Mouse (Mus musculus) lung, embryonic 16.5 days (tissue): ENCODE results near the gene Slc6a20a. TPM values are rescaled to one million over a fixed set of nuclear protein-coding genes. Genes with fewer than 3 reads are reported as not detected.
"Not testable (repeated sequence)": the region's sequence is repeated elsewhere in the genome, so short reads cannot be mapped to it uniquely, and the experiment has no call there.

ENCODE experiments used
- ATAC-seq: fragments of 200-750 bp; cut with Nextera tagmentation; 2 replicates; pipeline ENCODE4 v1.8.0; 2017; ENCODE audit warnings: low read depth, mild to moderate bottlenecking, moderate library complexity
- H3K27ac ChIP-seq: fragments of 300-500 bp; sonication (generic); 2 replicates; pipeline ENCODE4 v1.5.1; 2014; ENCODE audit warnings: mild to moderate bottlenecking, control low read depth, low read length
- H3K27me3 ChIP-seq: fragments of 300-500 bp; sonication (generic); 2 replicates; pipeline ENCODE4 v1.6.1; 2014; ENCODE audit warnings: low read depth, low read length, mixed read lengths; ENCODE audit not compliant: control insufficient read depth, insufficient read depth
- H3K36me3 ChIP-seq: fragments of 300-500 bp; sonication (generic); 2 replicates; pipeline ENCODE4 v1.6.1; 2014; ENCODE audit warnings: low read length; ENCODE audit not compliant: control insufficient read depth, insufficient read depth
- H3K4me1 ChIP-seq: fragments of 300-500 bp; sonication (generic); replicated peaks from 2 replicates; pipeline ENCODE4 v1.6.1; 2014; ENCODE audit warnings: low read length, mixed read lengths; ENCODE audit not compliant: control insufficient read depth, insufficient read depth
- H3K4me2 ChIP-seq: fragments of 300-500 bp; sonication (generic); 2 replicates; pipeline ENCODE4 v1.6.1; 2014; ENCODE audit warnings: low read depth, low read length, control low read depth
- H3K4me3 ChIP-seq: fragments of 300-500 bp; sonication (generic); 2 replicates; pipeline ENCODE4 v1.5.1; 2014; ENCODE audit warnings: mild to moderate bottlenecking, low read length, control low read depth
- H3K9ac ChIP-seq: fragments of 300-500 bp; sonication (generic); 2 replicates; pipeline ENCODE4 v1.6.1; 2014; ENCODE audit warnings: low read length, control low read depth
- H3K9me3 ChIP-seq: fragments of 300-500 bp; sonication (generic); 2 replicates; pipeline ENCODE4 v1.6.1; 2016; ENCODE audit warnings: low read length; ENCODE audit not compliant: control insufficient read depth
- WGBS: fragments of 180-500 bp; shearing (Covaris S2); extraction: QIAGEN DNeasy Blood & Tissue Kit; methylation state at CpG from one replicate; pipeline ENCODE4 v1.1.7; 2014; 5-methylcytosine and 5-hydroxymethylcytosine counted together
- polyA plus RNA-seq: library from polyadenylated mRNA; unstranded; fragments of >200 nt; fragmentation: Nextera tagmentation; extraction: Ambion mirVana; gene quantifications from 2 replicates; pipeline ENCODE4 v1.2.1, GENCODE M21; 2015

Gene Slc6a20a
- polyA plus RNA-seq, 1 experiment from 2014 or later, result 0.18 TPM

DNA sequence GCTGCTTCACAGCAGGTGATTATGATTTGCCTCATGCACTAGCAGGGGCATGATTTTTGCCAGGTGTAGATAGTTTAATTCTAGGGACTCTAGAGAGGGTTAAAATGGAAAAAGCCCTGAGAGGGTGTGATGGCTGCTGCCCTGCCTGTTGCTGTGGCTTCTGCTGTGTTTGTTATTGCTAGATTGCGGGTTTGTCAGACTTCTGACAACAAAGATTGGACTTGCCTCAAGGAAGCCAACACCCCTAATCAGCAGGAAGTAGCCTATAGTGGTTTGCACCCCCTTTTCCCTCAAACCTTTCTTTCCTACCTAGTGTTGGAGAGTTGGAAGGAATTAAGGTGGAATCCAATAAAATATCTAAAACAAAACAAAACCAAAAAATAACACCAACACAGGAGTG lies 9.5 kb upstream of the Slc6a20a start:
- H3K36me3 ChIP-seq, result no peaks in the 10 kb centered on the region
- H3K27ac ChIP-seq, result no peak overlapping the region
- H3K9ac ChIP-seq, result no peak overlapping the region
- H3K4me3 ChIP-seq, result no peak overlapping the region
- ATAC-seq, result no peak
- no peaks in the 10 kb centered on the region for H3K4me1 ChIP-seq
- no peak overlapping the region for H3K4me2 ChIP-seq
- no peaks in the 10 kb centered on the region for H3K9me3 ChIP-seq
- 63% methylated on average over 1 of the region's 1 CpGs for WGBS
- no peaks in the 10 kb centered on the region for H3K27me3 ChIP-seq

DNA sequence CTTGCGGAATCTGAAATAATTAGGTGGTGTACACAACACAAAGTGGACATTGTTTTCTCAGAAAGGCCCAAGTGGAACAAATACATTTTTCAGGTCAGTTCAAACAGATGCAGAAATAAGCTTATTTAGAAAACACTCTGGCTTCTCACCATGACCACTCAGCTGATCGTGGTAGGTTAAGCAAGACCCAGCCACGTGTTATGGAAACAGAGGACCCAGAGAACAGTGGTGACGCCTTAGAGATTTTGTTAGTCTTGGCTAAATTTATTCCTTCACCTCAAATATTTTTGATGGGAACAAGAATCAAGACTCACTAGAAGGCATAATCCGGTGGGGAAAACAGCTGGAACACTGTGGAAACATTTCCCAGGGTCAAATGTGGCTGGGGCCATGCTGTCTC lies 7.5 kb upstream of the Slc6a20a start:
- H3K27me3 ChIP-seq, result peaks cover 1% of the 10 kb centered on the region; the same call in 1 of the 2 replicates
- H3K9ac ChIP-seq, result no peak overlapping the region
- H3K4me3 ChIP-seq, result no peak overlapping the region
- H3K36me3 ChIP-seq, result no peaks in the 10 kb centered on the region
- ATAC-seq, result no peak
- H3K9me3 ChIP-seq, result no peaks in the 10 kb centered on the region
- no peak overlapping the region for H3K4me2 ChIP-seq
- H3K27ac ChIP-seq, result no peak overlapping the region
- WGBS, result 74% methylated on average over 5 of the region's 5 CpGs
- no peaks in the 10 kb centered on the region for H3K4me1 ChIP-seq

DNA sequence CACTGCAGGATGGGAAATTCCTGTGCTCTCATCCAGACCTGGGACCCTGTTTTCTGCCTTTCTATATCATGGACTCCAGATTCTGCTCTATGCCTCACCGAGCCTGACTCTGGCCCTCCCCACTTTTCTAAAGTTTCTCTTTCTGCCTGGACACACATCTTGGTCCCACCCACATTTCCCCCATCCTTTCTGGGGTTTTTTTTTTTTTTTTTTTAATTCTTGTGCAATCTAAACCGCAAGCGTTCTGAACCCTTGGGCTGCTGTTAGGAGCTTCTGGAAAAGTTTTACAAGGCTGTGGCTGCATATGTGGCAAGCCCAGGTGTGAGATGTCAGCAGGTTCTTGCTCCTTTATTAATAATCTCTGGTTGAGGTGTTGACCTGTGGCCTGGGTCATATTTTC lies 5.0 kb upstream of the Slc6a20a start:
- H3K9me3 ChIP-seq, result no peaks in the 10 kb centered on the region
- no peak overlapping the region for H3K27ac ChIP-seq
- ATAC-seq, result no peak
- H3K27me3 ChIP-seq, result peaks cover 20% of the 10 kb centered on the region
- H3K4me1 ChIP-seq, result peaks cover 1% of the 10 kb centered on the region; the same call in 1 of the 2 replicates
- WGBS, result 38% methylated on average over 3 of the region's 3 CpGs
- H3K4me3 ChIP-seq, result no peak overlapping the region
- H3K4me2 ChIP-seq, result no peak overlapping the region
- H3K9ac ChIP-seq, result no peak overlapping the region
- H3K36me3 ChIP-seq, result no peaks in the 10 kb centered on the region

DNA sequence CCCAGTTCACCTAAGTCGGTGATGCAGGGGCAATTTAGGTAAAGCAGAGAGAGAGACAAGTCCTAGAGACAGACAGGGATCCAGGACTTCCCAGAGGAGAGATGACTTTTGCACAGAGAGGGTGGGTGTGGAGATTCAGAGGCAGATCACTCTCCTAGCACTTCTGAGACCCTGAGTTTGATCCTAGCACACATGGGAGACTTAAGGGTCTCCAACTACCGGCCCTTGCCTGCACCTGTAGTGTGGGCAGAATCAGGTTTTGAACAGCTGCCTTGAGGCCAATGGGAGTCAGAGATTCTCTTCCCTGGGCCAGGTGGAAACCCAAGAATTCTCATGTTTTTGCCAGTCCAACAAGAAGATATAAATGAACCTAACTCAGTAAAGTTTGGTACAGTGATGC lies 513 bp upstream of the Slc6a20a start:
- peaks cover 5% of the 10 kb centered on the region; the same call in 1 of the 2 replicates for H3K4me1 ChIP-seq
- WGBS, result 22% methylated on average over 2 of the region's 2 CpGs
- H3K9me3 ChIP-seq, result no peaks in the 10 kb centered on the region
- H3K4me3 ChIP-seq, result no peak overlapping the region
- H3K27me3 ChIP-seq, result peaks cover 36% of the 10 kb centered on the region
- no peak overlapping the region for H3K27ac ChIP-seq
- no peak overlapping the region for H3K9ac ChIP-seq
- peak overlapping the region; percentile 67; the same call in 1 of the 2 replicates for H3K4me2 ChIP-seq
- H3K36me3 ChIP-seq, result no peaks in the 10 kb centered on the region
- no peak for ATAC-seq

DNA sequence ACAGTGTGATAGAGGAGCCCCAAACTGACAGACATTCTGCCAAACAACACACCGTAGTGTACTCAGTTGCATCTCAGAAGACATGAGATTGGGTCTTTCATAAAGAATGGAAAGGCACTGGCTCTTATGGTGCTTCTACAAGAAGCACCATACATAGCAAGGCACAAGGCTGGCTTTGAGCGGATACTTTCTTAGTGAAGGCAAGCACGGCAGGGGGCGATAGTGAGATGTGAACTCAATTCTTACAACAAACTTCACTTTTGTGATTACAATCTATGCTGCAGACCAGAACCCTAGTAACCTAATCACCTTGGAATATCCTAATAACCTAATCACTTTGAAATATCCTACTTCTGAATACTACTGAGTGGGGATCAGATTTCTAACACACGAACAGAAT lies 13.0 kb downstream of the Slc6a20a start:
- Histone ChIP-seq H3K4me3 (no peak overlapping the region), H3K4me1 (no peaks in the 10 kb centered on the region), H3K27me3 (no peaks in the 10 kb centered on the region), H3K36me3 (no peaks in the 10 kb centered on the region), H3K9me3 (no peaks in the 10 kb centered on the region), H3K27ac (no peak overlapping the region), H3K9ac (no peak overlapping the region), H3K4me2 (no peak overlapping the region)
- no peak for ATAC-seq
- WGBS, result 44% methylated on average over 5 of the region's 5 CpGs

DNA sequence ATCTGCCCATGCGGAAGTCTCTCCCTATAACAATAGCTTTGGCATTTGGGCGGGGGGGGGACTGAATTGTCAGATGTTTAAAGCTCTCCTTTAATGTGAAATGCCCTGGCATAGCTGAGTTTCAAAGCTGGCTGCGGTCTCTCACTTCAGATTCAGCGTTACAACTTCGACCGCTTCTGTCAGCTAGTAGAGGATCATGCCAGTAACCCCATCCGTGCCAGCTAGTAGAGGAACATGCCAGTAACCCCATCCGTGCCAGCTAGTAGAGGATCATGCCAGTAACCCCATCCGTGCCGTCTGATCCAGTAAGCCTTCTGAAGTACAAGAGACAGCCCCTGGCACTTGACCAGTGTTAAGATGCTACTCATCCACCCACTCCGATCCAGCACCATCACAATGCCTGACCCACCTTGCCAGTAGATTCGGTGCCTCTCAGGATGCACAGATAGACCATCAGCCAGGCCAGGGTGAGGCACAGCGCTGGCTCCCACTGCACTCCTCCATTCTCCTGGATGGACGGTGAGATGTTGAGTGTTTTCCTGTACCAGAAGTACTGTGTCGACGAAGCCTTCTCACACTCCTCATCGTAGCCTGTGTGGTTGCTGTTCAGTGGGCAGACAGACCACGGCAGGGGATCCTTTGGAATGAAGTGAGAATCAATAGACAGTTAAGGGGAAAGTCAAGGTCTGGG lies 18.6 kb downstream of the Slc6a20a start:
- not testable (repeated sequence) for H3K27ac ChIP-seq, H3K9me3 ChIP-seq, H3K4me3 ChIP-seq, H3K36me3 ChIP-seq, H3K4me2 ChIP-seq, ATAC-seq, H3K27me3 ChIP-seq, H3K4me1 ChIP-seq, H3K9ac ChIP-seq
- WGBS, result 76% methylated on average over 17 of the region's 18 CpGs

DNA sequence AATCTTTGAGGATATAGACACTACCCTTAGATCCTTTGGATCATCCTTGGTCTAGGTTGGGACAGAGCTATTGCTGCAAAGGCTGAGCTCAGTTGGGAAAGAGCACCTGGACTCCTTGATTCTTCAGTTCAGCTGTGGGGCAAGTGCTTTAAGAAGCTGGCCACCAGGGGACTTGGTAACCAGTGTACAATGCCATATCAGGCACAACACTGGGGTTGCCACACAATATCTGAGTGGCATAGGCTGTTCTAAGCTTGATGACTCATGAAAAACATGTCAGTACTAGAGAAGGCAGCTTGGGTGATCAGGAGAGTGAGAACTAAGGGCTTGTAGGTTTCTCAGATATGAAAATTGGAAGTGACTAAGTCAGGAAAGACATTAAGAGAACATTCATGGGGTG lies 19.7 kb downstream of the Slc6a20a start:
- Histone ChIP-seq H3K4me3 (no peak overlapping the region), H3K36me3 (no peaks in the 10 kb centered on the region), H3K9me3 (no peaks in the 10 kb centered on the region), H3K9ac (no peak overlapping the region), H3K27me3 (no peaks in the 10 kb centered on the region), H3K27ac (no peak overlapping the region), H3K4me2 (no peak overlapping the region), H3K4me1 (no peaks in the 10 kb centered on the region)
- no peak for ATAC-seq

DNA sequence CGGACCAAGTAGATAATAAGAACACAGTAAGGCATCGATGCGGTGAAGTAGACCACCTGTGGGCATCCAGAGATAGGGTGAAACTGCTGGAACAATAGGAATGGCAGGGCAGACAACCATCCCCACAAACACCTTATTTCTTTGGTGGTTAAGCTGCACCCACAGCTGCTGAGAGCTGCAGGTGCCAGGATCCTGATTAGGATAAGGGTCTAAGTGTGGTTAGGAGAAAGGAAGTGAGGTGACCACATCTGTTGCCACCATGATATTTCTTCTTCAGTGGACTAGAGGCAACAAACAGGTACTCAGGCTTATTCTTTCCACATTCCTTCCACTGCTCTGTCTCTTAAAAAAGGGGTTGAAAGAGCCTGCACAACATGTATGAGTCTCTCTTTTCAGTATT lies 21.2 kb downstream of the Slc6a20a start:
- WGBS, result 84% methylated on average over 3 of the region's 3 CpGs
- no peak for ATAC-seq

DNA sequence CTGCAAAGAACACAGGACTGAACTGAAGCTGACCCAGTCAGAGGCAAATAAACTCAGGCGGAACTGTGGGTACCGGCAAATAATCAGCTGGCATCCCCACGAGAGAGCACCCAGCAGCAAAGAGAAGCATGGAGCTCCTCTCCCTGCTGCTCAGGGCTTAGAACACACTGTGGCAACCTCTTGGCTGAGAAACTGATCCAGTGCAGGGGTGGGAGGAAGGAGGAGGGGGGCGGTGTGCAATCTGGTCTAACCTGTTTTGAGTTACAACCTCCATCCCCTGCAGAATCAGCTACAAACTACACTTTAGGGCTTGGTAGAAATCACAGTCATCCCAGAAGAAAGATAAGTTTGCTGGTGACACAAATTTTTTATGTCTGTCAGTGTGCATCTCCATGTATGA lies 27.3 kb downstream of the Slc6a20a start:
- Histone ChIP-seq H3K4me3 (no peak overlapping the region), H3K4me1 (peaks cover 2% of the 10 kb centered on the region; the same call in 1 of the 2 replicates), H3K27ac (no peak overlapping the region), H3K27me3 (no peaks in the 10 kb centered on the region), H3K9ac (no peak overlapping the region), H3K4me2 (no peak overlapping the region), H3K9me3 (no peaks in the 10 kb centered on the region), H3K36me3 (no peaks in the 10 kb centered on the region)
- peak; percentile 78; the same call in 1 of the 2 replicates for ATAC-seq
- 35% methylated on average over 4 of the region's 4 CpGs for WGBS

More for the DNA sequence above, 21.2 kb downstream of the Slc6a20a start:
- no peaks in the 10 kb centered on the region for H3K36me3 ChIP-seq
- no peak overlapping the region for H3K27ac ChIP-seq
- H3K9ac ChIP-seq, result no peak overlapping the region
- H3K4me1 ChIP-seq, result no peaks in the 10 kb centered on the region
- H3K27me3 ChIP-seq, result no peaks in the 10 kb centered on the region
- no peak overlapping the region for H3K4me2 ChIP-seq
- H3K9me3 ChIP-seq, result no peaks in the 10 kb centered on the region
- H3K4me3 ChIP-seq, result no peak overlapping the region
